Mouse (Mus musculus) megakaryocyte, embryonic 14.5 days (primary cell): Measurements from ENCODE around the gene Senp1.

Source experiments
- FLI1 ChIP-seq: IDR thresholded peaks from 2 replicates; pipeline ENCODE4 v1.6.1; 2012; ENCODE audit warnings: low read length, inconsistent platforms, mixed read lengths
- GATA1 ChIP-seq: IDR thresholded peaks from 3 replicates; pipeline ENCODE4 v1.6.1; 2012; ENCODE audit warnings: mixed read lengths, low read length, inconsistent platforms, borderline replicate concordance

- no peak for TF ChIP-seq GATA1
- TF ChIP-seq FLI1 = no peak
Observed at GRCm38 (mm10) chr15:98107703-98108296, 14.3 kb upstream of the Senp1 start.
